Comparison of ENCODE assay signal across 9 mouse cellular contexts in the genomic region with DNA sequence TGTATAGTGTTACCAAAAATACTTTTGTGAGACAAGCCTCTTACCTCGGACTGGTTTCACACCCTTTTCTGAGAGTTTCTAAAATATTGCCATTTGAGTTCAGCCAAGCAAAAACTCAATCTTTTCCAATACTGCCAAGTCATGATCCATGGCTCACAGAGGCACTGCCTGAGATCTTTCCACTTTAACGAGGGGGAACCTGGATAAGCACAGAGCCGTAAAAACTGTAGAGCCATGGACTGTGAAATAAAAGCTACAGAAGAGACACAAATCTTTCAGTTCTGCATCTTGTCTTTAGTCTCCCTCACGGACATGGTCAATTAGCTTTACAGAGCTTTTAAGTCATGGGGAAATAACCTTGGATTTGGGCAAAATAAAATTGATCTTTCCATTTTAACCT. TPM values are rescaled to one million over a fixed set of nuclear protein-coding genes. Genes with fewer than 3 reads are reported as not detected.
DNase-seq lines count a peak whose midpoint lies in the region; ATAC-seq and TF ChIP-seq lines count a peak whose summit lies in the region.
"Had no signal": no experiment of that assay in that cellular context is flagged by ENCODE, and none has a peak within 500 bp of the region (broad histone marks: within the 10 kb centered on the region; RNA-seq: fewer than 3 reads in every experiment).

No protein-coding gene starts in this region.

- H3K27me3 ChIP-seq in liver, adult 2 months (ENCODE audit: control insufficient read depth, insufficient read depth, low read length), result no peaks in the 10 kb centered on the region
- no peaks in the 10 kb centered on the region for H3K27me3 ChIP-seq in embryonic facial prominence, embryonic 13.5 days
- H3K27me3 ChIP-seq in limb, embryonic 10.5 days (ENCODE audit: low read depth, poor library complexity, severe bottlenecking), result no peaks in the 10 kb centered on the region
- H3K27me3 ChIP-seq in neural tube, embryonic 15.5 days (replicated peaks), result no peaks in the 10 kb centered on the region

- H3K9me3 ChIP-seq in embryonic facial prominence, embryonic 13.5 days, result no peaks in the 10 kb centered on the region
- no peaks in the 10 kb centered on the region for H3K9me3 ChIP-seq in limb, embryonic 10.5 days (replicated peaks)
- no peaks in the 10 kb centered on the region for H3K9me3 ChIP-seq in neural tube, embryonic 15.5 days (replicated peaks)

- H3K4me2 ChIP-seq in embryonic facial prominence, embryonic 13.5 days, result peak overlapping the region; percentile 84
- peak overlapping the region; percentile 79 for H3K4me2 ChIP-seq in neural tube, embryonic 15.5 days

- 11% methylated on average over 4 of the region's 4 CpGs for WGBS in liver, adult 2 months
- WGBS in embryonic facial prominence, embryonic 13.5 days, result 50% methylated on average over 4 of the region's 4 CpGs
- 52% methylated on average over 4 of the region's 4 CpGs for WGBS in limb, embryonic 10.5 days
- WGBS in neural tube, embryonic 15.5 days, result 9% methylated on average over 4 of the region's 4 CpGs

- peak overlapping the region; percentile 73; the same call in 1 of the 2 replicates for H3K9ac ChIP-seq in liver, adult 2 months (ENCODE audit: low read depth, low read length)
- peak overlapping the region; percentile 97 for H3K9ac ChIP-seq in embryonic facial prominence, embryonic 13.5 days
- peak overlapping the region; percentile 93 for H3K9ac ChIP-seq in neural tube, embryonic 15.5 days (replicated peaks)

- peak overlapping the region; percentile 97 for H3K27ac ChIP-seq in liver, adult 2 months (replicated peaks; ENCODE audit: insufficient read depth, low read depth, low read length)
- H3K27ac ChIP-seq in embryonic facial prominence, embryonic 13.5 days, result no peak overlapping the region; the same call in 1 of the 2 replicates
- H3K27ac ChIP-seq in limb, embryonic 10.5 days, result peak overlapping the region; percentile 99
- H3K27ac ChIP-seq in neural tube, embryonic 15.5 days (replicated peaks), result peak overlapping the region; percentile 97

- H3K4me1 ChIP-seq in liver, adult 2 months (ENCODE audit: control insufficient read depth, insufficient read depth, low read length), result peaks cover 28% of the 10 kb centered on the region
- H3K4me1 ChIP-seq in embryonic facial prominence, embryonic 13.5 days, result peaks cover 30% of the 10 kb centered on the region
- H3K4me1 ChIP-seq in limb, embryonic 10.5 days, result peaks cover 21% of the 10 kb centered on the region
- peaks cover 36% of the 10 kb centered on the region for H3K4me1 ChIP-seq in neural tube, embryonic 15.5 days

- peak; percentile 74 for DNase-seq in liver, adult 2 months (ENCODE audit: extremely low read depth, low read depth, low spot score)
- DNase-seq in liver, result no peak
- no peak for DNase-seq in limb, embryonic 10.5 days (ENCODE audit: low spot score)
- DNase-seq in T-cell, adult 2 months (ENCODE audit: low spot score), result no peak
- no peak for DNase-seq in thymus, postnatal 10 days (ENCODE audit: low spot score in 2 of 2)
- DNase-seq in urinary bladder, postnatal 25 days (ENCODE audit: low spot score), result no peak
- DNase-seq: adrenal gland, adult 2 months had no signal

- TF ChIP-seq POLR2A in liver, adult 2 months (IDR thresholded peaks at IDR 0.05; ENCODE audit: extremely low read depth, insufficient read depth, low read length), result no peak

- TF ChIP-seq CTCF in liver, adult 2 months (IDR thresholded peaks at IDR 0.05; ENCODE audit: low read depth, low read length), result no peak

- peaks cover 25% of the 10 kb centered on the region for H3K36me3 ChIP-seq in liver, adult 2 months (ENCODE audit: control insufficient read depth, insufficient read depth, low read length)
- H3K36me3 ChIP-seq in embryonic facial prominence, embryonic 13.5 days, result peaks cover 27% of the 10 kb centered on the region
- H3K36me3 ChIP-seq in limb, embryonic 10.5 days, result peaks cover 33% of the 10 kb centered on the region
- H3K36me3 ChIP-seq in neural tube, embryonic 15.5 days, result peaks cover 20% of the 10 kb centered on the region

- peak overlapping the region; percentile 44 for H3K4me3 ChIP-seq in liver, adult 2 months (ENCODE audit: insufficient read depth, low read depth, low read length)
- peak overlapping the region; percentile 96 for H3K4me3 ChIP-seq in embryonic facial prominence, embryonic 13.5 days
- peak overlapping the region; percentile 94 for H3K4me3 ChIP-seq in limb, embryonic 10.5 days
- peak overlapping the region; percentile 94 for H3K4me3 ChIP-seq in neural tube, embryonic 15.5 days (replicated peaks)

- ATAC-seq in embryonic facial prominence, embryonic 13.5 days (ENCODE audit: insufficient number of reproducible peaks, insufficient read depth, low FRiP score, low TSS enrichment, low read depth), result no peak
- no peak for ATAC-seq in neural tube, embryonic 15.5 days (ENCODE audit: low FRiP score)

- H3K79me2 ChIP-seq in liver, adult 2 months (ENCODE audit: control insufficient read depth, insufficient read depth, low read length), result peaks cover 13% of the 10 kb centered on the region; the same call in 1 of the 2 replicates

RNA-seq across cellular contexts. Expression of a gene that starts 1.1 kb away (rescaled TPM):
- total RNA-seq in liver, adult 2 months (2014; rRNA removed), result 94.2 and 121 TPM in 2 replicates
- polyA plus RNA-seq in liver, adult 2 months (2012; rRNA removed), result 93.7 and 96.3 TPM in 2 replicates
- 507 and 586 TPM in 2 replicates for polyA plus RNA-seq in embryonic facial prominence, embryonic 13.5 days (2015; fragmentation: Nextera tagmentation; extraction: Ambion mirVana)
- 669 and 688 TPM in 2 replicates for polyA plus RNA-seq in limb, embryonic 10.5 days (2016; fragmentation: Nextera tagmentation; extraction: Ambion mirVana)
- polyA plus RNA-seq in neural tube, embryonic 15.5 days (2015; fragmentation: Nextera tagmentation; extraction: Ambion mirVana), result 547 and 548 TPM in 2 replicates

RNA-seq across cellular contexts. Expression of a gene that starts 37.6 kb away (rescaled TPM):
- total RNA-seq in liver, adult 2 months (2014; rRNA removed), result 26.4 and 30.9 TPM in 2 replicates
- 14.3 and 15.9 TPM in 2 replicates for polyA plus RNA-seq in liver, adult 2 months (2012; rRNA removed)
- 49.4 and 52.0 TPM in 2 replicates for polyA plus RNA-seq in embryonic facial prominence, embryonic 13.5 days (2015; fragmentation: Nextera tagmentation; extraction: Ambion mirVana)
- polyA plus RNA-seq in limb, embryonic 10.5 days (2016; fragmentation: Nextera tagmentation; extraction: Ambion mirVana), result 47.4 and 50.6 TPM in 2 replicates
- 44.4 and 47.0 TPM in 2 replicates for polyA plus RNA-seq in neural tube, embryonic 15.5 days (2015; fragmentation: Nextera tagmentation; extraction: Ambion mirVana)

RNA-seq across cellular contexts. Expression of a gene that starts 51.1 kb away (rescaled TPM):
- total RNA-seq in liver, adult 2 months (2014; rRNA removed), result not detected in 2 replicates
- polyA plus RNA-seq in liver, adult 2 months (2012; rRNA removed), result not detected in 2 replicates
- polyA plus RNA-seq in embryonic facial prominence, embryonic 13.5 days (2015; fragmentation: Nextera tagmentation; extraction: Ambion mirVana), result 9.5 and 12.1 TPM in 2 replicates
- polyA plus RNA-seq in limb, embryonic 10.5 days (2016; fragmentation: Nextera tagmentation; extraction: Ambion mirVana), result 11.4 and 13.7 TPM in 2 replicates
- polyA plus RNA-seq in neural tube, embryonic 15.5 days (2015; fragmentation: Nextera tagmentation; extraction: Ambion mirVana), result 2.9 and 12.0 TPM in 2 replicates

Comparison
In these comparisons a context has a peak if more than half of its experiments do, and no peak if none do; other contexts are left out.
1. H3K4me3 ChIP-seq: peak in every context shown above with its lines; median percentile 96 in embryonic facial prominence, embryonic 13.5 days; 94 in limb, embryonic 10.5 days; 94 in neural tube, embryonic 15.5 days; 44 in liver, adult 2 months.